Mouse (Mus musculus) cerebellum, postnatal 36 days (tissue): Measurements from ENCODE around the gene N4bp3.
"Not testable (repeated sequence)": the region's sequence is repeated elsewhere in the genome, so short reads cannot be mapped to it uniquely, and the experiment has no call there.

Experiments
- DNase-seq, 2 experiments: peaks; one replicate each; pipeline ENCODE4 v3.0.0; 2021 to 2022; ENCODE audit warnings: mixed read lengths in 2 of 2

N4bp3 gene

GRCm38 (mm10) chr11:51650691-51651515 lies at the start of gene N4bp3, which contains the start of gene D930048N14Rik:
Gene N4bp3, minus strand, starts transcription at chr11:51650842.
Gene D930048N14Rik, plus strand, starts transcription at chr11:51650954.
- DNase-seq = peak in 1 of 2 experiments; percentile 34

- DNase-seq = no peak
Observed at GRCm38 (mm10) chr11:51694984-51695383, 44.3 kb upstream of the N4bp3 start.

DNA sequence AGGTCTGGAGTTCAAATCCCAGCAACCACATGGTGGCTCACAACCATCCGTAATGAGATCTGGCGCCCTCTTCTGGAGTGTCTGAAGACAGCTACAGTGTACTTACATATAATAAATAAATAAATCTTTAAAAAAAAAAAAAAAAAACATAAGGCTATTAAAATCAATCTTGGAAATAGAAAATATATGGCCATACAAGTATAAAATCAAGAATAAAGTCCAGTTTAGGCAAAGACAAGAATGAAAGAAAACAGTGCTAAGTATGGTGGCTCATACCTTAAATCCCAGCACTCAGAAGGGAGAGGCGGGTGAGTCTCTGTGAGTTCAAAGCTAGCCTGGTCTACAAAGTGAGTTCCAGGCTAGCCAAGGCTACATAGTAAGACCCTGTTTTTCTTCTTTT lies 40.0 kb upstream of the N4bp3 start:
- not testable (repeated sequence) for DNase-seq

GRCm38 (mm10) chr11:51689343-51689742 lies 38.7 kb upstream of the N4bp3 start:
- no peak for DNase-seq

GRCm38 (mm10) chr11:51688330-51689328 lies 38.0 kb upstream of the N4bp3 start, which contains the start of gene 0610009B22Rik:
Gene 0610009B22Rik, minus strand, starts transcription at chr11:51688874.
- DNase-seq = peak; percentile 100

GRCm38 (mm10) chr11:51681976-51682374 lies 31.3 kb upstream of the N4bp3 start:
- DNase-seq = no peak

- DNase-seq = peak; percentile 86 to 90
Observed at GRCm38 (mm10) chr11:51681324-51681975, 30.8 kb upstream of the N4bp3 start.

- no peak for DNase-seq
Observed at GRCm38 (mm10) chr11:51679466-51679865, 28.8 kb upstream of the N4bp3 start.

DNA sequence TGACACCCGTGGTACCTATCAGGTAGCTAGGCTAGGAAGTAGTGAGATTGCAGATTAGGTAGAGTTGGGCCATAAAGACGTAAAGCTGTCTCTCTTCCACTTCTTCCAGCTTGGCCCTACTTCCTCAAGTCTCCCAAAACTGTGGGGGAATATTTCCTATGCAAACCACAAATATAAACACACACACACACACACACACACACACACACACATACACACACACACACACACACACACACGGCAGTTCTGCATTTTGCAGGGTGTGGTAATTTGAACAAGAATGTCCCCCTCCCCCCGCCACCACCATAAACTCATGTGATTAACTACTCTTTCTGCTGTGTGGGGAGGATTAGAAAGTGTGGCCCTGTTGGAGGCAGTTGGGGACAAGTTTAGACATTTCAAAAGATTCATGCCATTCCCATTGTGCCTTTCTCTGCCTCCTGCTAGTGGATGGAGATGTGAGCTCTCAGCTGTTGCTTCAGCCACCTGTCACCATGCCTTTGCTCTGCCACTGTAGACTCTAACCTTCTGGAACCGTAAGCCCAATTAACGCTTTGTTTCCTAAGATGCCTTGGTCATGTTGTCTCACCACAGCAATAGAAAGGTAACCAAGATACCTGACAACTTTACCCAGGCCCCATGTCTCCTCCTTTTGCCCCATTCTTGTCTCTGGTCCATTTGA lies 27.2 kb upstream of the N4bp3 start:
- DNase-seq = no peak

GRCm38 (mm10) chr11:51675386-51675785 lies 24.7 kb upstream of the N4bp3 start:
- no peak for DNase-seq

DNA sequence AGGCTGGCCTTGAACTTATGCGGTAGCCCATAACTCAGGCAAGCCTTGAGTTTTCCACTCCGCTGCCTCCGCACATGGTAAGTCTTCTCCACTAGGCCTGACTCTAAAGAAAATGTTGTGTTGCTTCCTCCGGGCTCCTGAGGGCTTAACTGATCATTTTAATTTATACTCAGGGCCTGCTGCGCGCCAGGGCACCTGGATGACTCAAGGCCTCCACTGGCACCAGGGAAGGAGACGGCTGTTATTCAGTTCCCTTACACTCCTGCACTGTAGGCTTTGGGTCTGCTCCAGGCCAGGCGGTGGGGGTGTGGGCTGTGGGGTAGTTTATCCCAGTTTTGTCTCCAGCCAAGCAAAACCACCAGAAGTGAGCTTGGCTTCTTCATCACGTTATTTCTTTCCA lies 22.6 kb upstream of the N4bp3 start:
- no peak for DNase-seq

DNA sequence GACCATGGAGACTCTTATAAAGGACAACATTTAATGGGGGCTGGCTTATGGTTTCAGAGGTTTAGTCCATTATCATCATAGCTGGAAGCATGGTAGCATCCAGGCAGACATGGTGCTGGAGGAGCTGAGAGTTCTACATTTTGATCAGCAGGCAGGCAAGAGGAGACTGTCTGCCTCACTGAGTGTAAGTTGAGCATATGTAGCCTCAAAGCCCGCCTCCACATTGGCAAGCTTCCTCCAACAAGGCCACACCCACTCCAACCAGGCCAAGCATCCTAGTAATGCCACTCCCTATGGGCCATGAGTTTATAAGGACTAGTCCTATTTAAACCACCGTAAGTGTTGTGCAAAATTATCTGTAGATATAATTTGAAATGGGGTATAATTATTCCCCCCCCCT lies 20.7 kb upstream of the N4bp3 start:
- no peak for DNase-seq

DNA sequence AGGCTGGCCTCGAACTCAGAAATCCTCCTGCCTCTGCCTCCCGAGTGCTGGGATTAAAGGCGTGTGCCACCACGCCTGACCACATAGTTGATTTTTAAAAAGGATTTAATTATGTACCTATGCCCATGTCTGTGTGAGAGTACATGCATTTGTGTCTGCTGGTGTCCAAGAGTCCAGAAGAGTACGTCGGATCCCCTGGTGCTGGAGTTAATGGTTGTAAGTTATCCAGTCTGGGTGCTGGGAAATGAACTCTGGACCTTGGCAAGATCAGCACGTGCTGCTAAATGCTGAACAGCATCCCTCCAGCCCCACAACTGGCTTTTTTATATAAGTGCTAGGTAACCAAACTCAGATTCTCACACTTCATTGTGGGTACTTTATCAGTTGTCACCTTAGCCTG lies 20.2 kb upstream of the N4bp3 start:
- DNase-seq = no peak

- DNase-seq = not testable (repeated sequence)
Observed at GRCm38 (mm10) chr11:51664747-51665146, 14.1 kb upstream of the N4bp3 start.

DNA sequence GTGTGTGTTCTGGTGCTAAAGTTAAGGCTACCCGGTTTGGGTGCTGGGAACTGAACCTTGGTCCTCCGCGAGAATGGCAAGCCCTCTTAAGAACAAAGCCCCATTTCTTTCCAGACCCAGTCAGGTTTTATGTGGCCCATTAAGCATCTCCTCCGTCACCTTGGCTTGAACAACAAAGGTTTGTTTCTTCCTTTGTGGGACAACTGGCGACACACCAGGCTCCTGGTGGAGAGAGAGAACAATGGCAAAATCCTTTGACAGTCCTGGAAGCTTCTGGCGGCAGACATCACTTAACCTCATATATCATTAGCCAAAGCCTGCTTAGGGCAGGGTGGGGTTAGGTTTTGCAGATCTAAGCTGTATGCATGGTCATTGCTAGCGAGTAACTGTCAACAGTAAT lies 12.0 kb upstream of the N4bp3 start:
- DNase-seq = no peak

- DNase-seq = no peak
Observed at GRCm38 (mm10) chr11:51661867-51662365, 11.3 kb upstream of the N4bp3 start.

DNA sequence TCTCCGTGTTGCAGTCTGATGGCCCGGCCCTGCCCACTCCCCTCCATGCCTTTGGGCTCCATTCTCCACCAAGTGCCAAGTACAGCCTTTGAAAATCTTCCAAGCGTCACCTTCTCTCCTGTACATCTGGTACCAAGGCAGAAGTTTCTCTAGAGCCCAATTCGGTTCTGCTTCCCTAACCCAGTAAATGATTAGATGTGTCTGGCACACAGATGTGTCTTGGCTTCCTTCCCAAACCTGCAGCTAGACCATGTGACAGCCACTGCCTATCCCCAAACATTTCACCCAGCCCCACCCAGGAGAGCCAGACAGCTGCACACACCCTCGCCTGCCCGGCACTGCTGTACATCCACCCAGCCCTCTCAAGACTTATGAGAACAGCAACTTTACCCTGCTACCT lies 8.1 kb upstream of the N4bp3 start:
- DNase-seq = no peak

DNA sequence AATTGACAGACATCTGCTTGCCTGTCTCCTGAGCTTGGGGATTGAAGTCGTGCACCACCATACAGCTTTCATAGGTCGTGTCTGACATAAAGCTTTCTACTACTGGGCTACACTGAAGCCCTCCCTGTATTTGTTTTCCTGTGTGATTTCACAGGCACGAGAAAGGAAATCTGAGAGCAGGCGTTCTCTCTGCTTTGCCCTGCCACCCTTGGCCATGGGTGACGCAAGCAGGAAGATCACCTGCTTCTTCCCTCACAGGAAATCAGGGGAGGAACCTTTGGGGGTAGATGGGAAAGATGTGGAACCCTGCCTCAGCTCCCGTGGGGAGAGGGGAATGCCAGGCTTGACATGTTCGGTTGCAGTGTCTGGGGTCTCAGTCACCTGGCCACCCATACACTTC lies 7.6 kb upstream of the N4bp3 start:
- DNase-seq = no peak

- no peak for DNase-seq
Observed at GRCm38 (mm10) chr11:51656798-51657521, 6.3 kb upstream of the N4bp3 start.

DNA sequence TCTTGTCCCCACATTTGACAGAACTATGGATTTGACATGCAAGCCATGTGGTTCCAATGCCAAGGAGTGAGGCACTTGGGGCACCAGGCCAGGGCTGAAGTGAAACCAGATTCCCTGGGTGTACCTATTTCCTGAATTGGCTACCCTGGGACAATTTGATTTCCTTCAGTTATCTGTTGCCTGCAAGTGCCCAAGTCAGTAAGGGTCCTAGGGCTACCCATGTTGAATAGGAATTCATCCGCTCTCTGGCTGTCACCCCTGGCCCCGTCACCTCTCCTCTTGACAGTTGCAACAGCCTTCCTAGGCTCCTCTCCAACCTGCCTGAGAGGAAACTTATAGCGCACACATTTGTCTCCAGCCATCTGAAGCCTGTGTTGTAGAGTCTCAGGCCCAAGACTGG lies 4.2 kb upstream of the N4bp3 start:
- no peak for DNase-seq

DNA sequence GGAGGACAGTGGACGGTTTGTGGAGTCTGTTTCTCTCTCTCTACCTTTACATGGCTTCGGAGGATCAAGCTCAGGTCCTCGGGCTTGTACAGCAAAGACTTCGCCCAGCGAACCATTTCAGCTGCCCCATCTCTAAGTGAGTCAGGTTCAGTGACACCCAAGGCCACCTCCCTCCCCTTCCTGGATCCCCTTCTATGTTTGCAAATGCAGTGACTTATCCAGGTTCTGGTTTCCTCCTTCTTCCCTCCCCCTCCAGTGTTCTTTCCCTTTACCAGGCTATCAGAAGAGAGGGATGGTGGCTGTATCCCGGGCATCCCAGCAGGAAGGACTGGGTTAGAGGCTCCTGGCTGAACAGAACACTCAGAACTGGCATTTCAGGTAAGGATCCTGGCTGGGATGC lies 3.1 kb upstream of the N4bp3 start:
- no peak for DNase-seq
